Mouse (Mus musculus) ovary, postnatal 10 days (tissue): ENCODE measurements around the gene Asb12.
"Not testable (repeated sequence)": the region's sequence is repeated elsewhere in the genome, so short reads cannot be mapped to it uniquely, and the experiment has no call there.

Source experiments
- DNase-seq: peaks from one replicate; pipeline ENCODE4 v3.0.0; 2022; ENCODE audit warnings: low spot score

Gene Asb12

DNA sequence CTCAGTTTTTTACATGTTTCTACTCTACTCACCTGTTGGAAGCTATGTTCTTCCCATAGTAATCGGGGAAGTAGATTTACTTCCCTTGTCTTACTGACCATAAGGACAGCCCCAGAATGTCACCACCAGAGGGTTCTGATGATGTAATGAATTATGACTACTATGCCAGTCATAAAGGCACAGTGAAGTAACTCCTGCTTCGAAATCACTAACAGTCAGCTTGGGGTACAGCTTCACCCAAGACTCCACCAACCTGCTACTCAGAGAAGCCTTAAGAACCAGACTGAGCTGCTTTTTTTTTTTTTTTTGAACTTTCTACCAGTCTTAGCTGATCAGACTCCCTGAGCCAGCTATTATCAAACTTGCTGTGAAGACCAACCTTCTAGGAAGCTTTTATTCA lies at the start of gene Asb12, which contains the start of gene Pfn5:
Gene Asb12, minus strand, starts transcription at position 101 of the 400 bp plus-strand sequence.
Gene Pfn5, plus strand, starts transcription at position 218 of the 400 bp plus-strand sequence.
- no peak for DNase-seq

- DNase-seq = no peak
These were observed 42.8 kb upstream of the Asb12 start for GRCm38 (mm10) chrX:95600609-95601008.

GRCm38 (mm10) chrX:95554321-95554720 lies 3.5 kb downstream of the Asb12 start:
- no peak for DNase-seq

DNA sequence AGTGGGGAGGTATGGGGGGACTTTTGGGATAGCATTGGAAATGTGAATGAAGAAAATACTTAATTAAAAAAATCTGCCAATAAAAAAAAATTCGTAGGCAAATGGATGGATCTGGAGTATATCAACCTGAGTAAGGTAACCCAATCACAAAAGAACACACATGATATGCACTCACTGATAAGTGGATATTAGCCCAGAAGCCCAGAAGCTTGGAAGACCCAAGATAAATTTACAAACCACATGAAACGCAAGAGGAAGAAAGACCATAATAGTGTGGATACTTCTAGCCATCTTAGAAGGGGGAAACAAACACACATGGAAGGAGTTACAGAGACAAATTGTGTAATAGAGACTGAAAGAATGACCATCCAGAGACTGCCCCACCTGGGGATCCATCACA lies 22.3 kb downstream of the Asb12 start:
- DNase-seq = not testable (repeated sequence)

DNA sequence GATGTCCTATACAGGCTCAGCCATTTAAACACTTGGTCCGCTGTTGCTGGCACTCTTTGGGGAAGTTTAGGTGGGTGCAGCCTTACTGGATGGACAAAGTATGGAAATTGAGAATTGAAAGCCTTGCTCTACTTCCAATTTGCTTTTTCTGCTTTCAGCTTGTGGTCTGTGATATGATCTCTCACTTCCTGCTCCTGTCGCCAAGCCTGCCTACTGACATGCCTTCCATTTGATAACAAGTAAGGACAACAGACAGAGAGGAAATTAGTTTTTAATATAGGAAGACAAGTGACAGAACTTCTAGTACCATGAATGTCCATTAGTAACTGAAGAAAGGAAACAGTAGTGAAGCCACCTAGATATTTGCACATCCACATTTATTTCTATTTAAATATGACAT lies 32.6 kb downstream of the Asb12 start:
- DNase-seq = no peak

DNA sequence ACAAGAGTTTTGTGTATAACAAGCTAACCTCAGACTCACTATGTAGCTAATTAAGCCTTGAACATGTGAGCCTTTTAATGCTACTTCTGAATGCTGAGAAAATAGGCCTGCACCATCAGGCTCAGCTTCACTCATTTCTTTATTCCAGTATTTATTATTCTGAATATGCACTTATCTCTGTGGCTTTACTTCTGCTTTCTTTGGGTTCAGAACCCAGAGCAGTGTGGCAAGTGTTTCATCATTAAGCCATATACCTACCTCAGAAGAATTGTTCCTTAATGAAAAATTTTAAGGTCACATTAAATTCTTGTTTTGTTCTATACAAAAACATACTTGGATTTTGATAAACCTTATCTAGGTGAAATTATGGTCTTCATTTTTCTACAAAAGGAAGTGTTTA lies 33.9 kb downstream of the Asb12 start:
- DNase-seq = no peak

- no peak for DNase-seq
These were observed 100.6 kb downstream of the Asb12 start for GRCm38 (mm10) chrX:95457166-95457565.

GRCm38 (mm10) chrX:95445866-95446265 lies 111.9 kb downstream of the Asb12 start:
- DNase-seq = no peak

DNA sequence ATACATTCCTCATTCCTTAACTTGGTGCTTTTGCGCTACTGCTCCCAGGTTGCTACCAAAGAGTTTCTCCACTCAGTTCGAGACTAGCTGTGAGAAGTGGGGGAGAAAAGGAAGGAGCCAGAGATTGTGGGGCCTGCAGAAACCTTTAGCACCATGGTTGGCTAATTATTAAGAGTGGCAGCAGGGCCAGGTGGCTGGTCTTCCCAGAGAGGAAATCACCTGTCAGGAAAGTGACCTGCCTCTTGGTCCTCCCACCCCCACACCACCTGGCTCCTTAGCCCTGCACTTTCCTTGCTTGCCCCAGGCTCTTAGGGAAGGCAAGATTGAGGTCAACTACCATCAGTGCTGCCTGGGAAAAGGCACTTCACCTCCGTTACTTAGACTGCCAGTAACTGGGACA lies 112.6 kb downstream of the Asb12 start:
- DNase-seq = no peak

GRCm38 (mm10) chrX:95444776-95445111 lies 113.0 kb downstream of the Asb12 start, which contains the start of gene Amer1:
Gene Amer1, minus strand, starts transcription at chrX:95444872.
- peak; percentile 73 for DNase-seq

GRCm38 (mm10) chrX:95443898-95444775 lies 113.7 kb downstream of the Asb12 start:
- DNase-seq = no peak

GRCm38 (mm10) chrX:95443390-95443789 lies 114.4 kb downstream of the Asb12 start:
- DNase-seq = no peak

DNA sequence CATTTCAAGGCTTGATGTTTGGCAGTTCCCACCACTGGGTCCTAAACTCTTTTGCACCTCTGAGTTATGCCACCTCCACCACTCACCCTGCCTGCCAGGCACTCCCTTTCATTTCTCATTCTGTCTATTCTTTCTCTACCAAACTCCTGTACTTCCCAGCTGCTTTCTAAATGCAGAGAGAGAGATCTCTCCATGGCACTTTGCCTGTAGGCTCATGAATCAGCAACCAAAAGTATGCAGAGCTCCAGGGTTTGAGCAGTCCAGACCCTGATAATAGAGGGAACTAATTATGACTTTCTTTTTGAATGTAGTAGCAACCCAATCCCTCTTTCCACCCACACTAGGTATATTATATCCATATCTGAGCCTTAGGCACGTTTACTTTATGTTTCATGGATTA lies 115.5 kb downstream of the Asb12 start:
- no peak for DNase-seq

- DNase-seq = no peak
These were observed 116.5 kb downstream of the Asb12 start for GRCm38 (mm10) chrX:95441290-95441689.

DNA sequence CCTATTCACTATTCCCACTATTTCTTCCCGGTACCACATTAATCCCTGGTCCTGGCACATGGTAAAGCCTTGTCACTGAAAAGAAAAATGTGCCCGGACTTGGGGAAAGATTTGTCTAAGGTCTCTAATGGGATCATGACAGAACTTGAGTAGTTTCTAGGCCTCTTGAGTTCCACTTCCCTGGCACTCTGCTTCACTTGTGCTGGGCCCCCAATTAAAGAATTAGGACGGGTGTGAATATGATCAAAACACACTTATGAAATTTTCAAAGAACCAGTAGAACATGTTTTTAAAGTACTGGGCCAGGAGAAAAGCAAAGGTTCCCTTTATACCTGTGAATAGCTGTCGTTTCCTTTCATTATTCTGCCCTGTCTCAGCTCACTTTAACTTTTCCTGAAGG lies 119.3 kb downstream of the Asb12 start:
- no peak for DNase-seq

DNA sequence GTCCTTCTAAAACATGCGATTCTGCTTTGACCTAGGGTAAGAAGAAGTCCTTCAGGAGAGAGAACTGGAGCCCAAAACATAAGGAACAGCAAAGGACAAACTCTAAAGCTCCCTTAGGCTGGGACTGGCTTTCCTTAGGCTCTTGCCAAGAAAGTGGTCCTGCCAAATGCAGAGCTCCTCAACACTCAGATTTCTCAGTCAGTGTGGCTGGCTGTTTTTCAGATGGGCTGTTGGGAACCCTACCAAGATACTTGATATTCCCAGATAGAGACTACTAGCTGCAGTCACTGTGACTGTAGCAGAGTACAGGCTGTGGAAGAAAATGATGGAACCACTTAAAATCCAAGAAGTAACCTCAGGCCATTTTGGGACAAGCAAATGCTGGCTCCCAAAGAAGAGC lies 120.6 kb downstream of the Asb12 start:
- no peak for DNase-seq
